Mouse (Mus musculus) hindbrain, postnatal 0 days (tissue): ENCODE results near the gene Prdm5. TPM values are rescaled to one million over a fixed set of nuclear protein-coding genes. Genes with fewer than 3 reads are reported as not detected.

Source experiments
- ATAC-seq: fragments of 200-750 bp; cut with Nextera tagmentation; 2 replicates; pipeline ENCODE4 v1.8.0; 2017; ENCODE audit warnings: mild to moderate bottlenecking, moderate TSS enrichment, moderate library complexity
- DNase-seq: peaks from one replicate; pipeline ENCODE4 v3.0.0-alpha.2; 2015; ENCODE audit warnings: low spot score
- H3K27ac ChIP-seq: fragments of 300-500 bp; sonication (generic); 2 replicates; pipeline ENCODE4 v1.5.1; 2014; ENCODE audit warnings: mild to moderate bottlenecking
- H3K27me3 ChIP-seq: fragments of 300-500 bp; sonication (generic); 2 replicates; pipeline ENCODE4 v1.6.1; 2014; ENCODE audit warnings: low read length, mixed read lengths; ENCODE audit not compliant: insufficient read depth
- H3K36me3 ChIP-seq: fragments of 300-500 bp; sonication (generic); 2 replicates; pipeline ENCODE4 v1.6.1; 2014; ENCODE audit warnings: low read length, mixed read lengths; ENCODE audit not compliant: insufficient read depth
- H3K4me1 ChIP-seq: fragments of 300-500 bp; sonication (generic); 2 replicates; pipeline ENCODE4 v1.6.1; 2014; ENCODE audit warnings: antibody characterized with exemption, low read length, mixed read lengths; ENCODE audit not compliant: insufficient read depth
- H3K4me2 ChIP-seq: fragments of 300-500 bp; sonication (generic); 2 replicates; pipeline ENCODE4 v1.6.1; 2014; ENCODE audit warnings: low read depth, mild to moderate bottlenecking, low read length, moderate library complexity, mixed read lengths
- H3K4me3 ChIP-seq: fragments of 300-500 bp; sonication (generic); 2 replicates; pipeline ENCODE4 v1.5.1; 2014; ENCODE audit warnings: low read length
- H3K9ac ChIP-seq: fragments of 300-500 bp; sonication (generic); replicated peaks from 2 replicates; pipeline ENCODE4 v1.6.1; 2014; ENCODE audit warnings: mild to moderate bottlenecking, low read length, moderate library complexity, mixed read lengths
- H3K9me3 ChIP-seq: fragments of 300-500 bp; sonication (generic); 2 replicates; pipeline ENCODE4 v1.6.1; 2016; ENCODE audit warnings: low read length, mixed read lengths
- CTCF ChIP-seq: IDR thresholded peaks from 2 replicates; pipeline ENCODE4 v1.5.1; 2016; ENCODE audit warnings: antibody characterized with exemption, control low read depth, low read depth
- WGBS: fragments of 180-500 bp; shearing (Covaris S2); extraction: QIAGEN DNeasy Blood & Tissue Kit; methylation state at CpG from one replicate; pipeline ENCODE4 v1.1.7; 2014; 5-methylcytosine and 5-hydroxymethylcytosine counted together
- polyA plus RNA-seq: library from polyadenylated mRNA; unstranded; fragments of >200 nt; fragmentation: Nextera tagmentation; extraction: Ambion mirVana; gene quantifications from 2 replicates; pipeline ENCODE4 v1.2.1, GENCODE M21; 2015
- total RNA-seq: library from RNA; depleted of rRNA; stranded (reverse); fragments of >200 nt; gene quantifications from 2 replicates; pipeline ENCODE4 v1.2.3, GENCODE M21; 2014

Gene Prdm5
- total and polyA plus RNA-seq, 2 experiments from 2014 or later, result 5.0 to 11.9 TPM

- Histone ChIP-seq H3K4me2 (no peak overlapping the region), H3K9ac (no peak overlapping the region), H3K27me3 (no peaks in the 10 kb centered on the region), H3K9me3 (no peaks in the 10 kb centered on the region), H3K27ac (no peak overlapping the region), H3K4me1 (0 out of 2 replicates have a peak, but pooled peaks cover 11% of the 10 kb centered on the region), H3K4me3 (no peak overlapping the region), H3K36me3 (no peaks in the 10 kb centered on the region)
- DNase-seq (no peak), ATAC-seq (no peak)
- TF ChIP-seq CTCF, result no peak
- WGBS, result 68% methylated on average over 7 of the region's 7 CpGs
These were observed 2.7 kb downstream of the Prdm5 start for GRCm38 (mm10) chr6:65781441-65781840.

- H3K4me2 ChIP-seq, result no peak overlapping the region
- no peak overlapping the region for H3K27ac ChIP-seq
- H3K4me1 ChIP-seq, result 0 out of 2 replicates have a peak, but pooled peaks cover 8% of the 10 kb centered on the region
- H3K9ac ChIP-seq, result no peak overlapping the region
- 63% methylated on average over 1 of the region's 1 CpGs for WGBS
- no peaks in the 10 kb centered on the region for H3K9me3 ChIP-seq
- H3K36me3 ChIP-seq, result no peaks in the 10 kb centered on the region
- no peaks in the 10 kb centered on the region for H3K27me3 ChIP-seq
- DNase-seq, result no peak
- no peak for TF ChIP-seq CTCF
- no peak overlapping the region for H3K4me3 ChIP-seq
- ATAC-seq, result no peak
These were observed 4.9 kb downstream of the Prdm5 start for GRCm38 (mm10) chr6:65783670-65784069.

- H3K4me2 ChIP-seq, result no peak overlapping the region
- H3K27ac ChIP-seq, result no peak overlapping the region
- 65% methylated on average over 2 of the region's 2 CpGs for WGBS
- H3K27me3 ChIP-seq, result no peaks in the 10 kb centered on the region
- TF ChIP-seq CTCF, result no peak
- ATAC-seq (no peak), DNase-seq (no peak)
- H3K36me3 ChIP-seq, result no peaks in the 10 kb centered on the region
- no peak overlapping the region for H3K9ac ChIP-seq
- no peaks in the 10 kb centered on the region for H3K4me1 ChIP-seq
- H3K4me3 ChIP-seq, result no peak overlapping the region
- H3K9me3 ChIP-seq, result no peaks in the 10 kb centered on the region
These were observed 14.1 kb downstream of the Prdm5 start for GRCm38 (mm10) chr6:65792923-65793322.

GRCm38 (mm10) chr6:65796552-65796951 lies 17.8 kb downstream of the Prdm5 start:
- TF ChIP-seq CTCF, result no peak
- 78% methylated on average over 3 of the region's 3 CpGs for WGBS

GRCm38 (mm10) chr6:65797276-65797675 lies 18.5 kb downstream of the Prdm5 start:
- Histone ChIP-seq H3K9ac (no peak overlapping the region), H3K4me1 (no peaks in the 10 kb centered on the region), H3K27ac (no peak overlapping the region), H3K4me2 (no peak overlapping the region), H3K27me3 (no peaks in the 10 kb centered on the region), H3K36me3 (no peaks in the 10 kb centered on the region), H3K4me3 (no peak overlapping the region), H3K9me3 (no peaks in the 10 kb centered on the region)
- no peak for TF ChIP-seq CTCF
- 73% methylated on average over 2 of the region's 2 CpGs for WGBS
- ATAC-seq, result no peak
- no peak for DNase-seq

More at GRCm38 (mm10) chr6:65796552-65796951, 17.8 kb downstream of the Prdm5 start:
- H3K4me1 ChIP-seq, result no peaks in the 10 kb centered on the region
- no peak for DNase-seq
- H3K9me3 ChIP-seq, result no peaks in the 10 kb centered on the region
- H3K27me3 ChIP-seq, result no peaks in the 10 kb centered on the region
- H3K4me3 ChIP-seq, result no peak overlapping the region
- H3K9ac ChIP-seq, result no peak overlapping the region
- H3K27ac ChIP-seq, result no peak overlapping the region
- no peak for ATAC-seq
- H3K36me3 ChIP-seq, result no peaks in the 10 kb centered on the region
- no peak overlapping the region for H3K4me2 ChIP-seq

GRCm38 (mm10) chr6:65798390-65798789 lies 19.6 kb downstream of the Prdm5 start:
- H3K4me3 ChIP-seq, result no peak overlapping the region
- H3K4me2 ChIP-seq, result no peak overlapping the region
- DNase-seq, result no peak
- WGBS, result 90% methylated on average over 3 of the region's 3 CpGs
- no peaks in the 10 kb centered on the region for H3K36me3 ChIP-seq
- H3K27ac ChIP-seq, result no peak overlapping the region
- TF ChIP-seq CTCF, result no peak
- no peak for ATAC-seq
- H3K4me1 ChIP-seq, result no peaks in the 10 kb centered on the region
- H3K27me3 ChIP-seq, result no peaks in the 10 kb centered on the region
- H3K9ac ChIP-seq, result no peak overlapping the region
- no peaks in the 10 kb centered on the region for H3K9me3 ChIP-seq

- no peaks in the 10 kb centered on the region for H3K36me3 ChIP-seq
- no peak overlapping the region for H3K4me3 ChIP-seq
- H3K4me2 ChIP-seq, result no peak overlapping the region
- no peaks in the 10 kb centered on the region for H3K4me1 ChIP-seq
- H3K27ac ChIP-seq, result no peak overlapping the region
- DNase-seq, result no peak
- WGBS, result 77% methylated on average over 3 of the region's 3 CpGs
- H3K27me3 ChIP-seq, result no peaks in the 10 kb centered on the region
- H3K9ac ChIP-seq, result no peak overlapping the region
- no peak for ATAC-seq
- H3K9me3 ChIP-seq, result no peaks in the 10 kb centered on the region
- no peak for TF ChIP-seq CTCF
These were observed 32.9 kb downstream of the Prdm5 start for GRCm38 (mm10) chr6:65811685-65812084.
